In the genomic region with DNA sequence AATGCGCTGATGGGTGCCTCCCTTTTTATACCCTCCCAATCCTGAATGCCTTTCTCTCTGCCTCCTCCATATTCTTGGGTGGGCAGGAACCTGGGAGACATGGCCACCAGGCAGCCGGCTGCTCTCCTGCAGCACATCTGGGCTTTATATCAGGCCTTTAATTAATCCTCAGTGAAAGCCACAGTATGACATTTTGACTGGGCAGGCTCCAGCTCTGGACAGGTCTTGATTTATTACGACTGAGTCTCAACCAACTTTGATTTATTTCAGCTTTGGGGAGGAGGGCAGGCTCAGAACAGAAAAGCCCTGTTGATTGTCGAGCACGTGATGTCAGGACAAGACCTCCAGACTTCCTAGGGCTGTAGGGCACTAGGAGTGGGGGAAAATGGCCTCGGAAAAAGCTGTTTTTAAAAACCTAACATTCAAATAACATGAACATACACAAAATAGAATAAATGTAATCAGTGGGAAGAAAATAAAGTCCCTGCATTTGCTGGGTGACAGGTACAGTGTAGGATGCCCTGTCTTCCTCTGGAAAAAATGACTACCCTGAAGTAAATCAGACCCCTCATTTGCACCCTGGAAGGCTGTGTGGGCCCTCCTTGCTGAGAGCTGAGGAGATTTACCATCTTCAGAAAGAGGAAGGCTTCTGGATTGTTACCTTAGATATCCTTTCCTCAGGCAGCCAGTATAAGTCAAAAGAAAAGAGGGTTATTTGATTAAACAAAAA, we compare ENCODE assay signal across 17 mouse cellular contexts.
A peak's percentile ranks its signal among the peaks of the same experiment; 100 is the strongest.
DNase-seq lines count a peak whose midpoint lies in the region; ATAC-seq lines count a peak whose summit lies in the region.
"Had no signal": no experiment of that assay in that cellular context is flagged by ENCODE, and none has a peak within 500 bp of the region (broad histone marks: within the 10 kb centered on the region; RNA-seq: fewer than 3 reads in every experiment).

No protein-coding gene starts in this region.

- H3K9me3 ChIP-seq in kidney, embryonic 14.5 days (ENCODE audit: control insufficient read depth, low read length) = no peaks in the 10 kb centered on the region
- H3K9me3 ChIP-seq in neural tube, embryonic 12.5 days = no peaks in the 10 kb centered on the region
- H3K9me3 ChIP-seq in midbrain, embryonic 14.5 days (ENCODE audit: control insufficient read depth, low read length) = no peaks in the 10 kb centered on the region
- H3K9me3 ChIP-seq: embryonic facial prominence, embryonic 15.5 days; heart, embryonic 15.5 days; limb, embryonic 15.5 days; lung, embryonic 15.5 days had no signal

- no peaks in the 10 kb centered on the region for H3K36me3 ChIP-seq in kidney, embryonic 14.5 days (ENCODE audit: control insufficient read depth, insufficient read depth, low read length)
- H3K36me3 ChIP-seq in neural tube, embryonic 12.5 days = no peaks in the 10 kb centered on the region
- H3K36me3 ChIP-seq in midbrain, embryonic 14.5 days (ENCODE audit: control insufficient read depth, insufficient read depth, low read length) = no peaks in the 10 kb centered on the region
- H3K36me3 ChIP-seq: embryonic facial prominence, embryonic 15.5 days; heart, embryonic 15.5 days; limb, embryonic 15.5 days; lung, embryonic 15.5 days had no signal

- no peaks in the 10 kb centered on the region for H3K27me3 ChIP-seq in kidney, embryonic 14.5 days (ENCODE audit: control insufficient read depth, insufficient read depth, low read length)
- H3K27me3 ChIP-seq in neural tube, embryonic 12.5 days (replicated peaks) = no peaks in the 10 kb centered on the region
- no peaks in the 10 kb centered on the region for H3K27me3 ChIP-seq in midbrain, embryonic 14.5 days (ENCODE audit: control insufficient read depth, insufficient read depth, low read length)
- H3K27me3 ChIP-seq: embryonic facial prominence, embryonic 15.5 days; heart, embryonic 15.5 days; limb, embryonic 15.5 days; lung, embryonic 15.5 days had no signal

- H3K9ac ChIP-seq in kidney, embryonic 14.5 days (ENCODE audit: low read depth, low read length) = no peak overlapping the region
- H3K9ac ChIP-seq in neural tube, embryonic 12.5 days = no peak overlapping the region
- H3K9ac ChIP-seq in midbrain, embryonic 14.5 days (replicated peaks; ENCODE audit: low read length) = no peak overlapping the region
- H3K9ac ChIP-seq: embryonic facial prominence, embryonic 15.5 days; heart, embryonic 15.5 days; limb, embryonic 15.5 days; lung, embryonic 15.5 days had no signal

- peaks cover 4% of the 10 kb centered on the region; the same call in 1 of the 2 replicates for H3K4me1 ChIP-seq in kidney, embryonic 14.5 days (ENCODE audit: control insufficient read depth, insufficient read depth, low read length)
- no peaks in the 10 kb centered on the region for H3K4me1 ChIP-seq in neural tube, embryonic 12.5 days
- no peaks in the 10 kb centered on the region for H3K4me1 ChIP-seq in midbrain, embryonic 14.5 days (ENCODE audit: control insufficient read depth, insufficient read depth, low read length)
- H3K4me1 ChIP-seq: embryonic facial prominence, embryonic 15.5 days; heart, embryonic 15.5 days; lung, embryonic 15.5 days had no signal

- no peak overlapping the region for H3K4me3 ChIP-seq in kidney, embryonic 14.5 days (ENCODE audit: low read length)
- H3K4me3 ChIP-seq in neural tube, embryonic 12.5 days = no peak overlapping the region
- no peak overlapping the region for H3K4me3 ChIP-seq in midbrain, embryonic 14.5 days (replicated peaks; ENCODE audit: low read depth, low read length)
- H3K4me3 ChIP-seq: embryonic facial prominence, embryonic 15.5 days; heart, embryonic 15.5 days; limb, embryonic 15.5 days; lung, embryonic 15.5 days had no signal

- H3K4me2 ChIP-seq in kidney, embryonic 14.5 days (replicated peaks; ENCODE audit: low read depth, low read length) = no peak overlapping the region
- H3K4me2 ChIP-seq in neural tube, embryonic 12.5 days (replicated peaks) = no peak overlapping the region
- H3K4me2 ChIP-seq in midbrain, embryonic 14.5 days (ENCODE audit: low read length) = no peak overlapping the region
- H3K4me2 ChIP-seq: embryonic facial prominence, embryonic 15.5 days; heart, embryonic 15.5 days; limb, embryonic 15.5 days; lung, embryonic 15.5 days; midbrain, embryonic 11.5 days had no signal

- peak overlapping the region; percentile 42; the same call in 1 of the 2 replicates for H3K27ac ChIP-seq in kidney, embryonic 14.5 days (ENCODE audit: low read depth, low read length)
- no peak overlapping the region for H3K27ac ChIP-seq in neural tube, embryonic 12.5 days
- H3K27ac ChIP-seq in midbrain, embryonic 14.5 days (replicated peaks; ENCODE audit: low read depth, low read length) = no peak overlapping the region
- H3K27ac ChIP-seq: embryonic facial prominence, embryonic 15.5 days; heart, embryonic 15.5 days; limb, embryonic 15.5 days; lung, embryonic 15.5 days had no signal

- DNase-seq in kidney, postnatal 36 days = no peak
- peak; percentile 6 for DNase-seq in adrenal gland, postnatal 14 days
- peak; percentile 36 for DNase-seq in fibroblast of lung, adult 2 months (ENCODE audit: low read depth)
- DNase-seq in midbrain, embryonic 14.5 days = no peak
- no peak for DNase-seq in right cerebral cortex, postnatal 14 days
- no peak for DNase-seq in cerebellum, postnatal 25 days
- DNase-seq: cerebellum, adult 9-11 months; gastrocnemius, postnatal 36 days had no signal

- 17% methylated on average over 6 of the region's 6 CpGs for WGBS in kidney, embryonic 14.5 days
- 45% methylated on average over 6 of the region's 6 CpGs for WGBS in neural tube, embryonic 12.5 days
- 71% methylated on average over 6 of the region's 6 CpGs for WGBS in midbrain, embryonic 14.5 days

- peak; percentile 95 for ATAC-seq in kidney, embryonic 14.5 days (ENCODE audit: low FRiP score, low TSS enrichment)
- ATAC-seq in neural tube, embryonic 12.5 days (ENCODE audit: low FRiP score, low read depth) = peak; percentile 48; the same call in 1 of the 2 replicates
- no peak for ATAC-seq in midbrain, embryonic 14.5 days (ENCODE audit: low FRiP score, low TSS enrichment)
- ATAC-seq: forebrain, embryonic 16.5 days; inflammation-experienced regulatory T-cells, adult 6 months had no signal

Comparison
In these comparisons a context has a peak if more than half of its experiments do, and no peak if none do; other contexts are left out.
1. DNase-seq: peak in adrenal gland, postnatal 14 days (single experiment) and fibroblast of lung, adult 2 months (single experiment); none in kidney, postnatal 36 days (0 of 2), midbrain, embryonic 14.5 days (single experiment), right cerebral cortex, postnatal 14 days (single experiment) and cerebellum, postnatal 25 days (0 of 2).